Mouse (Mus musculus) testis, adult 2 months (tissue): ENCODE measurements around the gene Cd200r3.

ENCODE experiments used
- CTCF ChIP-seq: fragments of 200-500 bp; IDR thresholded peaks from 2 replicates; pipeline ENCODE4 v1.5.1; 2012; ENCODE audit warnings: low read depth, mild to moderate bottlenecking, inconsistent platforms, low read length, moderate library complexity; ENCODE audit not compliant: control insufficient read depth, insufficient read depth, insufficient replicate concordance
- POLR2A ChIP-seq: fragments of 200-500 bp; IDR thresholded peaks from 2 replicates; pipeline ENCODE4 v1.6.1; 2012; ENCODE audit warnings: low read depth, mild to moderate bottlenecking, inconsistent platforms, low read length, moderate library complexity; ENCODE audit not compliant: control insufficient read depth

DNA sequence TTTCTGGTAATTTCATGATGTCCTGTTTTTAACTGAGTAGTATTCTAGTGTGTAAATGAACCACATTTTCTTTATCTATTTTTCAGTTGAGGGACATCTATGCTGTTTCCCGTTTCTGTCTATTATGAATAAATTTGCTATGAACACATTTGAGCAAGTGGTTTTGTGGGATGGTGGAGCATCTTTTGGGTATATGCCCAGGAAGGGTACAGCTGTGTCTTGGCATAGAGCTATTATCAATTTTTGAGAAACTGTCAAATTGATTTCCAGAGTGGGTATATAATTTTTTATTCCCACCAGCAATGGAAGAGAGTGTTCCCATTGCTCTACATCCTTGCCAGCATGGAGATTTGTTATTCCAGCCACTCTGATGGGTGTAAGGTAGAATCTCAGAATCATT is 11.5 kb upstream of the Cd200r3 start:
- TF ChIP-seq CTCF (no peak), POLR2A (no peak)
